Mouse (Mus musculus): ENCODE results near the gene Gm42372. TPM values are rescaled to one million over a fixed set of nuclear protein-coding genes. Genes with fewer than 3 reads are reported as not detected.

Gene Gm42372
- polyA plus RNA-seq, 1 experiment from 2014 or later: 0.49 TPM

- no peak for DNase-seq (ENCODE audit: low spot score)
These were observed 20.5 kb downstream of the Gm42372 start for GRCm38 (mm10) chr7:17003230-17003960.

- DNase-seq (ENCODE audit: low spot score): no peak
These were observed 21.8 kb downstream of the Gm42372 start for GRCm38 (mm10) chr7:17004716-17005115.

GRCm38 (mm10) chr7:17007300-17007699 lies 24.4 kb downstream of the Gm42372 start:
- DNase-seq (ENCODE audit: low spot score): peak; percentile 72

GRCm38 (mm10) chr7:17009326-17010009 lies 26.6 kb downstream of the Gm42372 start:
- peak; percentile 66 for DNase-seq (ENCODE audit: low spot score)

GRCm38 (mm10) chr7:17010010-17010347 lies 27.1 kb downstream of the Gm42372 start:
- DNase-seq (ENCODE audit: low spot score): no peak

GRCm38 (mm10) chr7:17011909-17012590 lies 29.2 kb downstream of the Gm42372 start:
- DNase-seq (ENCODE audit: low spot score): no peak

GRCm38 (mm10) chr7:17015381-17015780 lies 32.5 kb downstream of the Gm42372 start:
- DNase-seq (ENCODE audit: low spot score): no peak

- DNase-seq (ENCODE audit: low spot score): no peak
These were observed 34.1 kb downstream of the Gm42372 start for GRCm38 (mm10) chr7:17017036-17017435.

GRCm38 (mm10) chr7:17017921-17018320 lies 35.0 kb downstream of the Gm42372 start:
- no peak for DNase-seq (ENCODE audit: low spot score)

- no peak for DNase-seq (ENCODE audit: low spot score)
These were observed 36.7 kb downstream of the Gm42372 start for GRCm38 (mm10) chr7:17019426-17020166.

- DNase-seq (ENCODE audit: low spot score): no peak
These were observed 39.3 kb downstream of the Gm42372 start for GRCm38 (mm10) chr7:17022176-17022575.

GRCm38 (mm10) chr7:17023701-17024100 lies 40.8 kb downstream of the Gm42372 start:
- no peak for DNase-seq (ENCODE audit: low spot score)

GRCm38 (mm10) chr7:17024141-17024540 lies 41.3 kb downstream of the Gm42372 start:
- no peak for DNase-seq (ENCODE audit: low spot score)

- DNase-seq (ENCODE audit: low spot score): peak; percentile 60
These were observed 42.1 kb downstream of the Gm42372 start for GRCm38 (mm10) chr7:17024814-17025504.

GRCm38 (mm10) chr7:17025505-17025894 lies 42.6 kb downstream of the Gm42372 start:
- no peak for DNase-seq (ENCODE audit: low spot score)

GRCm38 (mm10) chr7:17025896-17026622 lies 43.2 kb downstream of the Gm42372 start:
- DNase-seq (ENCODE audit: low spot score): no peak

GRCm38 (mm10) chr7:17026710-17027587 lies 44.1 kb downstream of the Gm42372 start:
- DNase-seq (ENCODE audit: low spot score): peak; percentile 46

- peak; percentile 82 for DNase-seq (ENCODE audit: low spot score)
These were observed 44.9 kb downstream of the Gm42372 start, which contains the start of gene Ppp5c for GRCm38 (mm10) chr7:17027588-17028343. Gene Ppp5c (minus strand): TSS chr7:17027924.

Measured in thymus, postnatal 0 days (tissue).